Mouse (Mus musculus): ENCODE data around the gene G6pc3.

Gene G6pc3

GRCm38 (mm10) chr11:102188980-102189379 is 440 bp upstream of the G6pc3 start:
- no peak for DNase-seq (ENCODE audit: low read depth, low spot score)

- no peak for DNase-seq (ENCODE audit: low read depth, low spot score)
Observed at GRCm38 (mm10) chr11:102190848-102191247, 1.4 kb downstream of the G6pc3 start.

GRCm38 (mm10) chr11:102193657-102194440 is 4.4 kb downstream of the G6pc3 start:
- DNase-seq (ENCODE audit: low read depth, low spot score), result no peak

GRCm38 (mm10) chr11:102196018-102196797 is 6.8 kb downstream of the G6pc3 start:
- no peak for DNase-seq (ENCODE audit: low read depth, low spot score)

GRCm38 (mm10) chr11:102198245-102198644 is 8.8 kb downstream of the G6pc3 start:
- DNase-seq (ENCODE audit: low read depth, low spot score), result no peak

GRCm38 (mm10) chr11:102199856-102200255 is 10.4 kb downstream of the G6pc3 start:
- DNase-seq (ENCODE audit: low read depth, low spot score), result no peak

GRCm38 (mm10) chr11:102201408-102201821 is 12.0 kb downstream of the G6pc3 start:
- DNase-seq (ENCODE audit: low read depth, low spot score), result no peak

GRCm38 (mm10) chr11:102206481-102206880 is 17.1 kb downstream of the G6pc3 start:
- DNase-seq (ENCODE audit: low read depth, low spot score), result no peak

- no peak for DNase-seq (ENCODE audit: low read depth, low spot score)
Observed at GRCm38 (mm10) chr11:102207825-102208777, 18.7 kb downstream of the G6pc3 start.

- no peak for DNase-seq (ENCODE audit: low read depth, low spot score)
Observed at GRCm38 (mm10) chr11:102208846-102209245, 19.4 kb downstream of the G6pc3 start.

GRCm38 (mm10) chr11:102209742-102210141 is 20.3 kb downstream of the G6pc3 start:
- DNase-seq (ENCODE audit: low read depth, low spot score), result no peak

- no peak for DNase-seq (ENCODE audit: low read depth, low spot score)
Observed at GRCm38 (mm10) chr11:102210185-102210584, 20.8 kb downstream of the G6pc3 start.

- DNase-seq (ENCODE audit: low read depth, low spot score), result no peak
Observed at GRCm38 (mm10) chr11:102211011-102211410, 21.6 kb downstream of the G6pc3 start.

- no peak for DNase-seq (ENCODE audit: low read depth, low spot score)
Observed at GRCm38 (mm10) chr11:102211936-102212341, 22.5 kb downstream of the G6pc3 start.

- no peak for DNase-seq (ENCODE audit: low read depth, low spot score)
Observed at GRCm38 (mm10) chr11:102214430-102215156, 25.2 kb downstream of the G6pc3 start.

GRCm38 (mm10) chr11:102215511-102215910 is 26.1 kb downstream of the G6pc3 start:
- no peak for DNase-seq (ENCODE audit: low read depth, low spot score)

- DNase-seq (ENCODE audit: low read depth, low spot score), result no peak
Observed at GRCm38 (mm10) chr11:102216056-102216885, 26.9 kb downstream of the G6pc3 start.

GRCm38 (mm10) chr11:102216886-102217240 is 27.4 kb downstream of the G6pc3 start:
- no peak for DNase-seq (ENCODE audit: low read depth, low spot score)

GRCm38 (mm10) chr11:102217396-102217795 is 28.0 kb downstream of the G6pc3 start:
- no peak for DNase-seq (ENCODE audit: low read depth, low spot score)

- DNase-seq (ENCODE audit: low read depth, low spot score), result no peak
Observed at GRCm38 (mm10) chr11:102217876-102218430, 28.5 kb downstream of the G6pc3 start.
